ENCODE assay signal across 7 mouse cellular contexts in the genomic region with DNA sequence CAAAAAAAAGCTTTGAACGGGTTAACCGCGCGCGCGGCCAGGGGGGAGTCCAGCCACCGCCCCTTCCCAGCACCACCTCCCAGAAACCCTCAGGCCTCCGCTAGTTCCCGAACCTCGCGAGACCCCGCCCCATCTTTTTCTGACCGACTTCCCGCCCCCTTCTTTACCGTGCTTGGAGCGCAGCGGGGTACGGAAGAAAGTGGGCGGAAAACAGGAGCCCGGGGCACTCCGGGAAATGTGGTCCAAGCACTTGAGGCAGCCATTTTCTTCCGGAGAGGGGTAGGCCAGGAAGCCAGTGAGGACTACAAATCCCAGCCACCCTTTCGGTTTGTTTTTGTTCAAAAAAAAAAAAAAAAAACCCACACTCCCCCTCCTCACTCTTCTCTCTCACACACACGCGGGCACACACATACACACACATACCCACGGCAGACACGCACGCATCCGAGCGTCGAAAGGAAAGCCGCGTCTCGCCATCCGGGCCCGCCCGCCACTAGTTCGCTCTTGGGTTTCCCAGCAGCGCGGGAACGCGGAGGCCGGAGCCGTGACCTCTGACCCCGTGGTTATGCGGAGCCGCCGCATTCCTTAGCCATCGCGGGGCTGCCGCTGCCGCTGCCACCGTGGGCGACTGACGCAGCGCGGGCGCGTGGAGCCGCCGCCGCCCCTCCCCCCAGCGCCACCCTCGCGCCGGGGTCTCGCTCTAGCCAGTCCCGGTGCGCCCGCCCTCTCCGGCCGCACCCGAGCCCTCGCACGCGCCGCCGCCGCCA. TPM values are rescaled to one million over a fixed set of nuclear protein-coding genes. Genes with fewer than 3 reads are reported as not detected.
A peak's percentile ranks its signal among the peaks of the same experiment; 100 is the strongest.
DNase-seq lines count a peak whose midpoint lies in the region; ATAC-seq lines count a peak whose summit lies in the region.

TSS of gene Asxl1 (plus strand) at position 376 of the 767 bp plus-strand sequence.

- H3K9me3 ChIP-seq in intestine, embryonic 15.5 days, result no peaks in the 10 kb centered on the region
- no peaks in the 10 kb centered on the region for H3K9me3 ChIP-seq in midbrain, embryonic 10.5 days (replicated peaks)

- peak within 1 kb of the TSS; percentile 82 for H3K4me3 ChIP-seq in intestine, embryonic 15.5 days (replicated peaks)
- H3K4me3 ChIP-seq in midbrain, embryonic 10.5 days, result peak within 1 kb of the TSS; percentile 94

- WGBS in intestine, embryonic 15.5 days, result under 1% methylated on average over 64 of the region's 79 CpGs
- WGBS in midbrain, embryonic 10.5 days, result under 1% methylated on average over 79 of the region's 79 CpGs

- H3K27me3 ChIP-seq in intestine, embryonic 15.5 days (replicated peaks), result no peaks in the 10 kb centered on the region
- no peaks in the 10 kb centered on the region for H3K27me3 ChIP-seq in midbrain, embryonic 10.5 days (ENCODE audit: low read depth, poor library complexity, severe bottlenecking)

- peak within 1 kb of the TSS; percentile 97 for H3K27ac ChIP-seq in intestine, embryonic 15.5 days
- peak within 1 kb of the TSS; percentile 99 for H3K27ac ChIP-seq in midbrain, embryonic 10.5 days (replicated peaks)

- peak; percentile 96 for ATAC-seq in intestine, embryonic 15.5 days

- H3K9ac ChIP-seq in intestine, embryonic 15.5 days, result peak within 1 kb of the TSS; percentile 86

- peaks cover 18% of the 10 kb centered on the region for H3K4me1 ChIP-seq in intestine, embryonic 15.5 days (replicated peaks)
- H3K4me1 ChIP-seq in midbrain, embryonic 10.5 days, result peaks cover 40% of the 10 kb centered on the region

- peak; percentile 98 for DNase-seq in adrenal gland, adult 2 months
- DNase-seq in embryo, embryonic 11.5 days (ENCODE audit: low read depth, low spot score), result peak; percentile 97
- DNase-seq in gastrocnemius, postnatal 36 days, result peak; percentile 91 to 95
- DNase-seq in left cerebral cortex, postnatal 25 days (ENCODE audit: low spot score in 2 of 2), result peak; percentile 93 to 99
- peak; percentile 99 for DNase-seq in midbrain, embryonic 10.5 days (ENCODE audit: low spot score)
- DNase-seq in right cerebral cortex, postnatal 4 days, result peak; percentile 92

- no peaks in the 10 kb centered on the region for H3K36me3 ChIP-seq in intestine, embryonic 15.5 days
- H3K36me3 ChIP-seq in midbrain, embryonic 10.5 days, result peaks cover 32% of the 10 kb centered on the region

- intact Hi-C loops in gastrocnemius, postnatal 36 days (cut with DNase I), result loop anchor here (5.0 kb wide), 1 partner anchor 53 kb away; the partner anchor contains the start of gene Kif3b
- intact Hi-C loops in left cerebral cortex, postnatal 25 days (cut with DNase I), result loop anchor here (2.0 to 5.0 kb wide), 2 partner anchors 53 to 105 kb away; partner anchors contain the start of genes Kif3b, Plagl2 and Pofut1

- peak within 1 kb of the TSS; percentile 69 for H3K4me2 ChIP-seq in intestine, embryonic 15.5 days (replicated peaks)

RNA-seq across cellular contexts. Expression of gene Asxl1, which starts in this region (rescaled TPM):
- total RNA-seq in adrenal gland, adult 2 months (2021), result 10 to 100 TPM; 20.5 to 24.7 TPM
- 7.3 and 7.5 TPM in 2 replicates for polyA plus RNA-seq in adrenal gland, adult 2 months (2012; rRNA removed)
- 10 to 100 TPM in 1 of 2 experiments, 1 to 10 TPM in 1; 7.2 to 10.8 TPM for total RNA-seq in gastrocnemius, postnatal 36 days (2021)
- polyA plus RNA-seq in intestine, embryonic 15.5 days (2015; fragmentation: Nextera tagmentation; extraction: Ambion mirVana), result 12.4 and 13.5 TPM in 2 replicates
- total RNA-seq in left cerebral cortex, postnatal 25 days (2021), result 10 to 100 TPM; 33.9 to 36.3 TPM
- polyA plus RNA-seq in midbrain, embryonic 10.5 days (2016; fragmentation: Nextera tagmentation; extraction: Ambion mirVana), result 11.8 and 12.3 TPM in 2 replicates

Comparison
In these comparisons a context has a peak if more than half of its experiments do, and no peak if none do; other contexts are left out.
1. Peak in every context shown above with its lines: DNase-seq, ATAC-seq, H3K4me3 ChIP-seq and H3K27ac ChIP-seq.